Mouse (Mus musculus) small intestine, adult 2 months (tissue): Measurements from ENCODE around the gene Psmc6.

Experiments used
- CTCF ChIP-seq: fragments of 200-500 bp; IDR thresholded peaks from 2 replicates; pipeline ENCODE4 v1.5.1; 2012; ENCODE audit warnings: low read depth, mild to moderate bottlenecking, control low read depth, inconsistent platforms, low read length, moderate library complexity, mixed read lengths; ENCODE audit not compliant: insufficient replicate concordance, insufficient read length; ENCODE audit errors: extremely low read depth
- POLR2A ChIP-seq: fragments of 200-500 bp; IDR thresholded peaks from 2 replicates; pipeline ENCODE4 v1.6.1; 2012; ENCODE audit warnings: low read depth, mild to moderate bottlenecking, control low read depth, inconsistent platforms, low read length, moderate library complexity

DNA sequence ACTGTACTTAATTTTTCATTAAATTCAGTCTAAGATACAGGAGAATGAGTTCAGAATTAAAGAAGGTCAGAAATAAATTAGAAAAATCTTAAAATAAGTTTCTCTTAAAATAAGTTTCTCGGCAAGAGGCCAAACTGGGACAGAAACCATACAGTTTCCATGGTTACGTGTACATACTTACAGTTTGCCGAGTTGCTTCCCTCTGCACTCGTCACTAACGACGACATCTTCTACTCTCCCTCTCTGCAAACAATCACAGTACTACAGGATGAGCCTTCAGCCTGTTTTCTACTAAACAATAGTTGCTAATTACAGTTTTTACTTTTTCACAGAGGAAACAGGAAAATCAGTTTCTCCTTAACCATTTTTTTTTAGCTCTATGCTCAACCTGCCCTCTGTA lies 51.2 kb downstream of the Psmc6 start:
- TF ChIP-seq CTCF (no peak), POLR2A (no peak)
